Mouse (Mus musculus) forebrain, embryonic 16.5 days (tissue): ENCODE results near the gene Ttll7. TPM values are rescaled to one million over a fixed set of nuclear protein-coding genes. Genes with fewer than 3 reads are reported as not detected.

Experiments used
- ATAC-seq: fragments of 200-750 bp; cut with Nextera tagmentation; 2 replicates; pipeline ENCODE4 v1.8.0; 2017; ENCODE audit warnings: mild to moderate bottlenecking, moderate library complexity
- H3K27ac ChIP-seq: fragments of 300-500 bp; sonication (generic); 2 replicates; pipeline ENCODE4 v1.5.1; 2014; ENCODE audit warnings: low read length, control low read depth
- H3K27me3 ChIP-seq: fragments of 300-500 bp; sonication (generic); replicated peaks from 2 replicates; pipeline ENCODE4 v1.6.1; 2014; ENCODE audit warnings: low read length; ENCODE audit not compliant: control insufficient read depth, insufficient read depth
- H3K36me3 ChIP-seq: fragments of 300-500 bp; sonication (generic); 2 replicates; pipeline ENCODE4 v1.6.1; 2014; ENCODE audit not compliant: control insufficient read depth, insufficient read depth
- H3K4me1 ChIP-seq: fragments of 300-500 bp; sonication (generic); replicated peaks from 2 replicates; pipeline ENCODE4 v1.6.1; 2014; ENCODE audit warnings: low read length; ENCODE audit not compliant: control insufficient read depth, insufficient read depth
- H3K4me2 ChIP-seq: fragments of 300-500 bp; sonication (generic); 2 replicates; pipeline ENCODE4 v1.6.1; 2014; ENCODE audit warnings: mild to moderate bottlenecking, low read length, control low read depth
- H3K4me3 ChIP-seq: fragments of 300-500 bp; sonication (generic); replicated peaks from 2 replicates; pipeline ENCODE4 v1.5.1; 2014; ENCODE audit warnings: mild to moderate bottlenecking, low read length, control low read depth
- H3K9ac ChIP-seq: fragments of 300-500 bp; sonication (generic); replicated peaks from 2 replicates; pipeline ENCODE4 v1.6.1; 2014; ENCODE audit warnings: low read depth, low read length, control low read depth
- H3K9me3 ChIP-seq: fragments of 300-500 bp; sonication (generic); 2 replicates; pipeline ENCODE4 v1.6.1; 2016; ENCODE audit warnings: low read length; ENCODE audit not compliant: control insufficient read depth
- WGBS: fragments of 180-500 bp; shearing (Covaris S2); extraction: QIAGEN DNeasy Blood & Tissue Kit; methylation state at CpG from one replicate; pipeline ENCODE4 v1.1.7; 2014; 5-methylcytosine and 5-hydroxymethylcytosine counted together
- polyA plus RNA-seq: library from polyadenylated mRNA; unstranded; fragments of >200 nt; fragmentation: Nextera tagmentation; extraction: Ambion mirVana; gene quantifications from 2 replicates; pipeline ENCODE4 v1.2.1, GENCODE M21; 2015

The Ttll7 gene
- polyA plus RNA-seq, 1 experiment from 2014 or later = 7.3 TPM

DNA sequence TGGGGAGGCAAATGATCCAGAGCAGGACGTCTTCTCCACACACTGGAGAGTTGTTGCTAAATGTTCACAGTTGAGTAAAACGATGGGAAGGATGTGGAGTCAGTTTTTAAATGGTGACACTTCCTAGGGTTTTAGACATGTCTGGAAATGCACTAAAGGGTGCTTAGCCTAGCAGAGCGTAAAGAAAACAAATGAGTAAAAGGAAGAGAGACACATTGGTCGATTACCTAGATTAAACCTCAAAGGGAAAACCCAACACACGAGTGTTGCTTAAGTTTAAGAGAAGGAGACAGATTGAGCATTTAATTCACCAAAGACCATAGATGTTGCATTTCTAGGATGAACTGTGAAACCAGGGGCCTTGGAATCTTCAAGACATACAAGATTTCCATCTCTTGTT lies 76.8 kb downstream of the Ttll7 start:
- Histone ChIP-seq H3K9me3 (no peaks in the 10 kb centered on the region), H3K4me3 (no peak overlapping the region), H3K4me2 (no peak overlapping the region), H3K4me1 (no peaks in the 10 kb centered on the region), H3K36me3 (peaks cover 13% of the 10 kb centered on the region), H3K27me3 (no peaks in the 10 kb centered on the region), H3K27ac (no peak overlapping the region), H3K9ac (no peak overlapping the region)
- 73% methylated on average over 5 of the region's 5 CpGs for WGBS
- no peak for ATAC-seq

DNA sequence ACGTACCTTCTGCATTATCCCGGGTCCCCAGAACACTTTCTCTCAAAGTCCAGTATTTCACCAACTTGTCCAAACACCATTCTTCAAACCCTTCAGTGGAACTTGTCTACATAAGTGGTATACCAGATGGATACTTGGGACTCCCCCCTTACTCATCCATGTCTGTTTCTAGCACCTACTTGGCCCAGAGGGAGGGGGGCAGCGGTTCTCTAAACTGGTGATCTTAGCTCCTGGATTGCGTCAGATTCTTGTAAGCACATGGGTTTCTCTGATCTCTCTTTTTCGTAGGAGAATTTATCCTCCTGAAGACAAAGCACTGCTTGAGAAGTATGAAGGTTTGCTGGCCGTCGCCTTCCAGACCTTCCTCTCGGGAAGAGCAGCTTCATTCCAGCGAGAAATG lies 79.0 kb downstream of the Ttll7 start:
- H3K36me3 ChIP-seq = peaks cover 25% of the 10 kb centered on the region
- 94% methylated on average over 9 of the region's 9 CpGs for WGBS
- no peak overlapping the region for H3K27ac ChIP-seq

GRCm38 (mm10) chr3:146932506-146932905 lies 80.3 kb downstream of the Ttll7 start:
- H3K27me3 ChIP-seq = no peaks in the 10 kb centered on the region
- no peak overlapping the region for H3K9ac ChIP-seq
- H3K36me3 ChIP-seq = peaks cover 25% of the 10 kb centered on the region
- H3K4me3 ChIP-seq = no peak overlapping the region
- no peak for ATAC-seq
- no peaks in the 10 kb centered on the region for H3K9me3 ChIP-seq
- H3K4me2 ChIP-seq = no peak overlapping the region
- H3K4me1 ChIP-seq = no peaks in the 10 kb centered on the region
- no peak overlapping the region for H3K27ac ChIP-seq
- 87% methylated on average over 5 of the region's 5 CpGs for WGBS

More for the DNA sequence above, 79.0 kb downstream of the Ttll7 start:
- Histone ChIP-seq H3K9ac (no peak overlapping the region), H3K27me3 (no peaks in the 10 kb centered on the region), H3K4me1 (no peaks in the 10 kb centered on the region), H3K9me3 (no peaks in the 10 kb centered on the region), H3K4me2 (no peak overlapping the region), H3K4me3 (no peak overlapping the region)
- no peak for ATAC-seq

GRCm38 (mm10) chr3:146936888-146937287 lies 84.7 kb downstream of the Ttll7 start:
- Histone ChIP-seq H3K27me3 (no peaks in the 10 kb centered on the region), H3K36me3 (peaks cover 15% of the 10 kb centered on the region), H3K9me3 (no peaks in the 10 kb centered on the region), H3K4me3 (no peak overlapping the region), H3K27ac (no peak overlapping the region), H3K9ac (no peak overlapping the region), H3K4me1 (no peaks in the 10 kb centered on the region), H3K4me2 (no peak overlapping the region)
- no peak for ATAC-seq
- WGBS = 81% methylated on average over 4 of the region's 4 CpGs

DNA sequence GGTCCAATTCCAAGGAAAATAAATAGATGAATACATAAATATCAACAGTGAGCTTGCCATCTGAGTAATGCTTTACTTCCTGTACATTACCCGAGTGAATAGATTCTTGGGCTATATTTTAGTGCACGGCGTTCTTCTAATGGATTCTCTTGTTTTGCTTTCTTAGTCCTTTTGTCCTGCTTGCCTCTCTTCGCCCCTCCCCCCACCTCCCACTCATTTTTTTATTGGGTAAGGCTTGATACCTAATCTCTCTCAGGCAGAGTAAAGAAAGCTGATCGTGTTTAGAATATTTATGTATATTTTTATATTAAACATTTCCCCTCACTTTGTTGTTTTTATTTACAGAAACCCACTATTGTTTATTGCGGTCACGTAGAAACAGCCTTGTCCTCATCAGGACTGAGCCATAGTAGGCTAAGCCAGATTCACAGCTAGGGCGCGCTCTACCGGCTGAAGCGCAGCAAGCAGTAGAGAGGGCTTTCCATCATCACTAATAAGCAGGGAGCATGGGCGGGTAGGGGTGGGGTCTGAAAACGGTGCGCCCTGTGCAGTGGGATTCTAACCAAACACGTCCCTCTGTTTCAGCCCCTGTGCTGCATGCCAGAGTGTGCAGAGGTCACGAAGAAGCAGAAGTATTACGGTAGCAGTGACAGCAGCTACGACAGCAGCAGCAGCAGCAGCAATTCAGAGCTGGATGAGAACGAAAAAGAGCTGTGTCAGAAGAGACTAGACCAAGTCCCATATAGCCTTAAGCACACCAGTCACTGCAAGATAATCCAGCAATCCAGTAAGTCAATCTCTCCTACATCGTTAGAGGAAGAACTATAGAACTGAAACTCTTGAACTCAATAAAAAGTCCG lies 87.5 kb downstream of the Ttll7 start:
- no peaks in the 10 kb centered on the region for H3K9me3 ChIP-seq
- peaks cover 8% of the 10 kb centered on the region for H3K36me3 ChIP-seq
- peak; percentile 94 for ATAC-seq
- H3K4me3 ChIP-seq = no peak overlapping the region
- 20% methylated on average over 21 of the region's 21 CpGs for WGBS
- peak overlapping the region; percentile 20; the same call in 1 of the 2 replicates for H3K4me2 ChIP-seq
- H3K9ac ChIP-seq = no peak overlapping the region
- no peaks in the 10 kb centered on the region for H3K27me3 ChIP-seq
- H3K27ac ChIP-seq = no peak overlapping the region
- no peaks in the 10 kb centered on the region for H3K4me1 ChIP-seq

DNA sequence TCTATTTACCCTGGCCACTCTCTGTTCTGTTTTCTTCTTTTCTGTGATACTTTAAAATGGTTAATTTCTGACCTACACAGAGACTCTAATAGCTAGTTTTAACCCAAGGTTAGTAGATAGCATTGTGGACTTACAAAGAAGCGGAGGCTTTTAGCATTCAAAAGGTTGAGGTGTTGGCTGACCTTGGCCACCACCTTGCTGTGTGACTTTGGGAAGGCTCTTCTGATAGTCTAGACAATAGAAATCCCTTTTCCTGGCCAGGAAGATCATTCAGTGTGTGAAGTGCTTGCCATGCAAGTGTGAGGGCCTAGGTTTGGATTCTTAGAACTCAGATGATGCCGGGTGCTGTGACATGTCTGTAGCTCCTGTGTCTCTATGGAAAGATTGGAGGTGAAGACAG lies 90.9 kb downstream of the Ttll7 start:
- Histone ChIP-seq H3K27ac (no peak overlapping the region), H3K36me3 (no peaks in the 10 kb centered on the region), H3K4me1 (no peaks in the 10 kb centered on the region), H3K9me3 (no peaks in the 10 kb centered on the region), H3K27me3 (no peaks in the 10 kb centered on the region), H3K9ac (no peak overlapping the region), H3K4me2 (no peak overlapping the region), H3K4me3 (no peak overlapping the region)
- WGBS = 94% methylated on average over 2 of the region's 2 CpGs
- ATAC-seq = no peak

GRCm38 (mm10) chr3:146945342-146945741 lies 93.2 kb downstream of the Ttll7 start:
- no peaks in the 10 kb centered on the region for H3K9me3 ChIP-seq
- no peak overlapping the region for H3K4me2 ChIP-seq
- no peaks in the 10 kb centered on the region for H3K4me1 ChIP-seq
- peak; percentile 39; the same call in 1 of the 2 replicates for ATAC-seq
- WGBS = 50% methylated on average over 2 of the region's 2 CpGs
- no peak overlapping the region for H3K9ac ChIP-seq
- H3K27me3 ChIP-seq = no peaks in the 10 kb centered on the region
- H3K36me3 ChIP-seq = no peaks in the 10 kb centered on the region
- no peak overlapping the region for H3K4me3 ChIP-seq
- H3K27ac ChIP-seq = no peak overlapping the region

- H3K4me3 ChIP-seq = peak overlapping the region; percentile 54
- H3K27me3 ChIP-seq = no peaks in the 10 kb centered on the region
- ATAC-seq = peak; percentile 84
- H3K4me1 ChIP-seq = no peaks in the 10 kb centered on the region
- H3K9ac ChIP-seq = peak overlapping the region; percentile 59
- H3K27ac ChIP-seq = no peak overlapping the region
- WGBS = under 1% methylated on average over 13 of the region's 13 CpGs
- H3K9me3 ChIP-seq = no peaks in the 10 kb centered on the region
- H3K4me2 ChIP-seq = peak overlapping the region; percentile 75
- no peaks in the 10 kb centered on the region for H3K36me3 ChIP-seq
Measured at GRCm38 (mm10) chr3:146945887-146946286, 93.7 kb downstream of the Ttll7 start.

DNA sequence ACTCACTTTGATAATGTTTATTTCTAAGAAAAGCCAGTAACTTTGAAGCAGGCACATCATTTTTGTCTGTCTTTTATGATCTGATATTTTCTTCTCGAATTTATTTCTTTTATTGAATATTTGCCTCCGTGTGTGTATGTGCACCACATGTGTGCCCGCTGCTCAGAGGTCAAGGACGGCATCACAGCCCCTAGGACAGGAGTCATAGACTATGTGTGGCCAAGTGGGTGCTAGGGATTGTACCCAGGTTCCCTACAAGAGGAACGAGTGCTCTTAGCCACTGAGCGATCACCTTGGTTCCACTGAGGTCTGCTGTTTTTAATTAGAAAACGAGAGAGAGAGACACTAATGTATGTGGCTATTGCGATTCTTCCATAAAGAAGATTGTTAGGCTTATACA lies 94.5 kb downstream of the Ttll7 start:
- H3K4me2 ChIP-seq = no peak overlapping the region
- H3K36me3 ChIP-seq = no peaks in the 10 kb centered on the region
- no peak overlapping the region for H3K9ac ChIP-seq
- 82% methylated on average over 8 of the region's 8 CpGs for WGBS
- no peaks in the 10 kb centered on the region for H3K9me3 ChIP-seq
- H3K27ac ChIP-seq = no peak overlapping the region
- H3K4me1 ChIP-seq = no peaks in the 10 kb centered on the region
- no peaks in the 10 kb centered on the region for H3K27me3 ChIP-seq
- ATAC-seq = no peak
- no peak overlapping the region for H3K4me3 ChIP-seq
